ENCODE assay signal across 7 mouse cellular contexts in the genomic region with DNA sequence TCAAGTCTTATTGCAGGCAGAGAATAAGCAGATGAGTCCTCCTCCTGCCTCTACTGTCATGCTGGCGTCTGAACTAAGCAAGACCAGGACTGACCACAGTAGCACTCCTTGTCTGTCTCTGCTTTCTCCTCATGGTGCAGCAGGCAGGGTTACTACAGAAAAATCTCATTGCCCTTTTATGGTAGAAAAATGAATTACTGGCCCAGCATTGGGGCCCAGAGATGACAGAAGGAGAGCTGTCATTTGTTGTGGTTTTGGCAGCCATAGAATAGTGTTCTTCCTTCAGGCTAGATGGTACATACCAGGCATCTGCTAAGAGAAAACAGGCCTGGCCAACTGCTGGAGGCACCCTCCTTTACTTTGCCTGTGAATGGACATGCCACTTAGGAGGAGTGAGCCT. TPM values are rescaled to one million over a fixed set of nuclear protein-coding genes. Genes with fewer than 3 reads are reported as not detected.
DNase-seq lines count a peak whose midpoint lies in the region; ATAC-seq lines count a peak whose summit lies in the region.

No protein-coding gene starts in this region.

- WGBS in hindbrain, embryonic 14.5 days, result 63% methylated on average over 1 of the region's 1 CpGs
- 76% methylated on average over 1 of the region's 1 CpGs for WGBS in hindbrain, embryonic 13.5 days
- 30% methylated on average over 1 of the region's 1 CpGs for WGBS in liver, embryonic 13.5 days (ENCODE audit: insufficient replicate concordance)

- no peak overlapping the region for H3K4me2 ChIP-seq in hindbrain, embryonic 14.5 days (replicated peaks)
- no peak overlapping the region for H3K4me2 ChIP-seq in hindbrain, embryonic 13.5 days
- peak overlapping the region; percentile 62 for H3K4me2 ChIP-seq in liver, embryonic 13.5 days

- no peaks in the 10 kb centered on the region for H3K27me3 ChIP-seq in hindbrain, embryonic 14.5 days (ENCODE audit: control insufficient read depth, insufficient read depth, low read length)
- H3K27me3 ChIP-seq in hindbrain, embryonic 13.5 days, result no peaks in the 10 kb centered on the region
- H3K27me3 ChIP-seq in liver, embryonic 13.5 days, result no peaks in the 10 kb centered on the region

- peaks cover 4% of the 10 kb centered on the region; the same call in 1 of the 2 replicates for H3K4me1 ChIP-seq in hindbrain, embryonic 14.5 days (replicated peaks; ENCODE audit: control insufficient read depth, insufficient read depth, low read length)
- H3K4me1 ChIP-seq in hindbrain, embryonic 13.5 days (replicated peaks), result peaks cover 23% of the 10 kb centered on the region
- H3K4me1 ChIP-seq in liver, embryonic 13.5 days (replicated peaks), result peaks cover 98% of the 10 kb centered on the region

- peaks cover 11% of the 10 kb centered on the region for H3K36me3 ChIP-seq in hindbrain, embryonic 14.5 days (replicated peaks; ENCODE audit: control insufficient read depth, insufficient read depth)
- peaks cover 23% of the 10 kb centered on the region; the same call in 1 of the 2 replicates for H3K36me3 ChIP-seq in hindbrain, embryonic 13.5 days
- H3K36me3 ChIP-seq in liver, embryonic 13.5 days, result peaks cover 19% of the 10 kb centered on the region

- H3K9me3 ChIP-seq in hindbrain, embryonic 14.5 days (ENCODE audit: control insufficient read depth, low read length), result no peaks in the 10 kb centered on the region
- H3K9me3 ChIP-seq in hindbrain, embryonic 13.5 days, result no peaks in the 10 kb centered on the region
- H3K9me3 ChIP-seq in liver, embryonic 13.5 days (replicated peaks), result no peaks in the 10 kb centered on the region

- H3K27ac ChIP-seq in hindbrain, embryonic 14.5 days, result peak overlapping the region; percentile 36; the same call in 1 of the 2 replicates
- H3K27ac ChIP-seq in hindbrain, embryonic 13.5 days, result no peak overlapping the region
- peak overlapping the region; percentile 99 for H3K27ac ChIP-seq in liver, embryonic 13.5 days

- ATAC-seq in hindbrain, embryonic 14.5 days (ENCODE audit: low FRiP score), result no peak
- ATAC-seq in hindbrain, embryonic 13.5 days (ENCODE audit: low FRiP score), result no peak
- 0 out of 2 replicates have a peak, but pooled peaks have one; percentile 1 for ATAC-seq in liver, embryonic 13.5 days (ENCODE audit: low read depth)

- no peak overlapping the region for H3K9ac ChIP-seq in hindbrain, embryonic 14.5 days
- H3K9ac ChIP-seq in hindbrain, embryonic 13.5 days, result no peak overlapping the region
- H3K9ac ChIP-seq in liver, embryonic 13.5 days, result peak overlapping the region; percentile 72

- no peak for DNase-seq in hindbrain, embryonic 14.5 days (ENCODE audit: low spot score)
- DNase-seq in 3134 (ENCODE audit: extremely low read depth, insufficient read length, low spot score), result peak; percentile 37
- DNase-seq in 3T3-L1 (ENCODE audit: low read depth, low spot score), result peak; percentile 96
- DNase-seq in liver, embryonic 13.5 days, result no peak
- no peak for DNase-seq in adrenal gland, adult (ENCODE audit: inconsistent age in 2 of 2, low spot score in 1 of 2)
- no peak for DNase-seq in spleen, postnatal 14 days (ENCODE audit: low spot score in 2 of 2)

- H3K4me3 ChIP-seq in hindbrain, embryonic 14.5 days (replicated peaks; ENCODE audit: low read length), result no peak overlapping the region
- H3K4me3 ChIP-seq in hindbrain, embryonic 13.5 days, result no peak overlapping the region
- H3K4me3 ChIP-seq in liver, embryonic 13.5 days (replicated peaks), result peak overlapping the region; percentile 25; the same call in 1 of the 2 replicates

RNA-seq across cellular contexts. Expression of gene Rnf216, which starts 55.0 kb away (rescaled TPM):
- polyA plus RNA-seq in hindbrain, embryonic 14.5 days (2014; fragmentation: Nextera tagmentation; extraction: Ambion mirVana), result 29.4 and 29.8 TPM in 2 replicates
- 34.0 and 38.3 TPM in 2 replicates for polyA plus RNA-seq in hindbrain, embryonic 13.5 days (2015; fragmentation: Nextera tagmentation; extraction: Ambion mirVana)
- 14.4 and 19.8 TPM in 2 replicates for polyA plus RNA-seq in liver, embryonic 13.5 days (2015; fragmentation: Nextera tagmentation; extraction: Ambion mirVana)

Comparison
In these comparisons a context has a peak if more than half of its experiments do, and no peak if none do; other contexts are left out.
1. DNase-seq: peak in 3134 (single experiment) and 3T3-L1 (single experiment); none in hindbrain, embryonic 14.5 days (single experiment), liver, embryonic 13.5 days (single experiment), adrenal gland, adult (0 of 2) and spleen, postnatal 14 days (0 of 2).